Mouse (Mus musculus) spleen, embryonic (tissue): Measurements from ENCODE around the gene Mrps23.

Source experiments
- CTCF ChIA-PET: fragments of 350-600 bp; sonication (Branson Sonifier 250); formaldehyde crosslinking; loops from one replicate; lab custom pipeline; 2022; lab: Charles Lee

Mrps23 gene

GRCm38 (mm10) chr11:88172601-88173325, 31.4 kb upstream of the Mrps23 start:
- CTCF ChIA-PET: interaction anchor here (0.6 kb wide), 1 partner anchor 91 kb away, joined by 5 read pairs; no protein-coding TSS in a partner anchor

DNA sequence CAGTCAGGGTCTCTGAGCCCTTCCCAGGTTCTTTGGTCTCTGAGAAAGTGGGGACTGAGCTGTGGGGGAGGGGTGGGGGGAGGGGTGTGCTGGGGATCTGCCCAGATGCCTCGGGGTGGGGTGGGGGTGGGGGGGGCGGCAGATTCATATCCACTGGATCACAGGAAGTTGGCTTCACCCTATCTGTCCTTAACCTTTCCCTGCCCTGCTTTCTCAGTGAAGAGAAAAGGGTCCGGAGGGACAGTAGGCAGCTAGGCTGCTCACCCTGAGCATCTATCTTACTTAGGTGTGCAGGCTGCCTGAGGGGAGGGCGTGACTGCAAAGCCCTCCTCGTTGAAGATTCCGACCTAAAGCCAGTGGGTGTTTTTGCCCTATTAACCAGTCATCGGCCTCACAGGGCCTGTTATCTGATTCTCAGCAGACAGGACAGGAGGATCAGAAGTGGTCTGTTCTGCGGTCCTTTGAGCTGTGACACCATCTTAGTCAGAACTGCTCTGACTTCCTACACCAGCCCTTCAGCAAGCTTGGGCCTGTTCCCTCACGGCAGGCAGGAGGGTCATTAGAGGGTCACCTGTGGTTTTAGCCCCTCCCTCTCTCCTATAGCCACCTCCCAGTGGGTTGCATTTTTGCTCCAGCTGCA, 30.7 kb upstream of the Mrps23 start:
- CTCF ChIA-PET: no interaction called here

DNA sequence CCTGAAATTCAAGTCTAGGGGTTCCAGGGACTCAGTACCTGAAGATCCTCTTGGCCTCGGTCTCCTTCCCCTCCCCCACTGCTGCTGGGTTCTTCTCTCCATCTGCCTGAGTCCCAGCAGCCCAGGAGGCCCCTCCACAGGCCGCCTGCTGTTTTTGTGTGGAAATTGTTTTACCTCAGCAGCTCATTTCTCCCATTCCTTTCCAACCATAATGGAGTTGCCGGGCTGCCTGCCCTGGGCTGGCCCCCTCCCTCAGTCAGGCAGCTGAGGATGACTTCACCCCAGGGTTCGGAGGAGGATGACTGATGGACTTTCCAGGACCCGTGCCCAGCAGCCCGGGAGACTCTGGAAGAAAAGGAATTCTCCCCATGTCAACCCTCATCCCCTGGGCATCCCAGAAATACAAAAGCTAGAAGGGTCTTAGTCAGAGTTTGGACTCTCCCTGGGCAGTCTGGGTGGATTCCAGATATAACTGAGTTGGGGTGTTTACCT, 23.7 kb upstream of the Mrps23 start:
- CTCF ChIA-PET: interaction anchor here (0.5 to 0.7 kb wide), 2 partner anchors 111 to 119 kb away, joined by 3 to 4 read pairs; no protein-coding TSS in a partner anchor

GRCm38 (mm10) chr11:88180959-88181619, 23.1 kb upstream of the Mrps23 start:
- CTCF ChIA-PET: interaction anchor here (0.7 kb wide), 2 partner anchors 119 to 792 kb away, joined by 3 to 4 read pairs; no protein-coding TSS in a partner anchor

GRCm38 (mm10) chr11:88184632-88185180, 19.5 kb upstream of the Mrps23 start:
- CTCF ChIA-PET: interaction anchor here (0.6 to 1.0 kb wide), 2 partner anchors 128 to 191 kb away, joined by 3 to 4 read pairs; no protein-coding TSS in a partner anchor

GRCm38 (mm10) chr11:88186078-88186946, 17.9 kb upstream of the Mrps23 start:
- CTCF ChIA-PET: interaction anchor here (0.7 kb wide), 1 partner anchor 103 kb away, joined by 3 read pairs; no protein-coding TSS in a partner anchor

DNA sequence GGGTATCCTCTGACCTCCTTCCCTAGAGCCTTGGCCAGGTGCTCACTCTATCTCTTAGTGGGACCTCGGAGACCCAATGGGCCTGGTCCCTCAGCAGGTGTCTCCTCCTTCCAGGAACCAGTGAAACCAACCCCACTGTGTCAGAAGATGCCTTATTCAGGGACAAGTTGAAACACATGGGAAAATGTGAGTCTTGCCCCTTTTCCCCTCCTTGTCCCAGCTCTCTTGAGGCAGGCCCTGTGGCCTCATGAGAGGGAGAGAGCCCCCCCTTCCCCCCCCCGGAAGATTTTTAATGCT, 17.3 kb upstream of the Mrps23 start:
- CTCF ChIA-PET: interaction anchor here (0.7 kb wide), 1 partner anchor 103 kb away, joined by 3 read pairs; no protein-coding TSS in a partner anchor

DNA sequence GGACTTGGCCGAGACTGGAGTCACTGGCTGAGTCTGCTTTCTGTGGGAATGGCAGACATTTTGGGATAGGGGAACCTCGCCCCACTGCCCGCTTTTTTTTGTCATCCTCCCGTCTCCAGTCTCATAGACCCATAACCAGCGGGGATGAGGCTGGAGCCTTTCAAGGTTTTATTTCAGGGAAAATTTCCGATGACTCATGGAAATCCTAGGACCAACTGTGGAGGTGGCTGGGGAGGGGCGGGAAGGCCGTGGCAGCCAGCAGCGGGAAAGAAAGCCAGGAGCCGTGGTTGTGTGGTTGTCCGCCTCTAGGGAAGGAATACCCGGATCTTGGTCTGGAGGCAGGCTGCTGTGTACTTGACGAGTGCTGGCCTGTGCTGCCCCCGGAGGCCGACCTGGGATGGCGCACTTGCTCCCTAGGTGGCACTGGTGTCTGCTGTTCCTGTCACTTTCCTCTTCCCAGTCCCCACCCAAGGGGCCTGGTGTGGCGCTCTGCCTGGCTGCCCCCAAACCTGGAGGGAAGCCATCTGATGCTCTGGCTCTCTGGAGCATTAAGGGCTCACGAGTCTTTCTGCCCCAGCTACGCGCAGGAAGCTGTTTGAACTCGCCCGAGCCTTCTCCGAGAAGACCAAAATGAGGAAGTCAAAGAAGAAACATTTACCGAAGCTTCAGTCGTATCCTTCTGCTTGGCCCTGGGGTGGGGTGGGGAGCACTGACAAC, 16.6 kb upstream of the Mrps23 start:
- CTCF ChIA-PET: interaction anchor here (0.6 to 0.7 kb wide), 2 partner anchors 102 to 844 kb away, joined by 3 to 5 read pairs; no protein-coding TSS in a partner anchor

- CTCF ChIA-PET: interaction anchor here (0.6 kb wide), 1 partner anchor 843 kb away, joined by 5 read pairs; no protein-coding TSS in a partner anchor
These were observed 16.0 kb upstream of the Mrps23 start for GRCm38 (mm10) chr11:88188216-88188615.

DNA sequence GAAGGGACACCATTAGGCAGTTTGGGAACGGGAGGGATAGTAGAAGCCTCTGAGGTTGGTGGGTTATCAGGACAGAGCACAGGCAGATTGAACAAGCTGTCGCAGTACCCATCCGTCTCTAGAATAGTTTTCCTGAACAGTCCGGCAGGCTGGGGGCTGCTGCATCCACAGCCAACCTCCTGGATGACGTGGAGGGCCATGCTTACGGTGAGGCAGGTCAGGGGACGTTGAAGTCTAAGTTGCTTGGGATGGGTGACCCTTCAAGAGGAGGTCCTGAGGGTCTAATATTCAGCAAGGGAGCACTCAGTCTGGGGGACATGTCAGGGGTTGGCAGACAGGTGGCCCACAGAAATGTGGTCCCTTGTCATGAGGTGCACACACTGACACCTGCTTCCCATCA, 15.6 kb upstream of the Mrps23 start:
- CTCF ChIA-PET: no interaction called here

- CTCF ChIA-PET: interaction anchor here (0.5 to 0.7 kb wide), 2 partner anchors 162 to 631 kb away, joined by 3 to 4 read pairs; no protein-coding TSS in a partner anchor
These were observed 11.6 kb upstream of the Mrps23 start for GRCm38 (mm10) chr11:88192595-88192994.

DNA sequence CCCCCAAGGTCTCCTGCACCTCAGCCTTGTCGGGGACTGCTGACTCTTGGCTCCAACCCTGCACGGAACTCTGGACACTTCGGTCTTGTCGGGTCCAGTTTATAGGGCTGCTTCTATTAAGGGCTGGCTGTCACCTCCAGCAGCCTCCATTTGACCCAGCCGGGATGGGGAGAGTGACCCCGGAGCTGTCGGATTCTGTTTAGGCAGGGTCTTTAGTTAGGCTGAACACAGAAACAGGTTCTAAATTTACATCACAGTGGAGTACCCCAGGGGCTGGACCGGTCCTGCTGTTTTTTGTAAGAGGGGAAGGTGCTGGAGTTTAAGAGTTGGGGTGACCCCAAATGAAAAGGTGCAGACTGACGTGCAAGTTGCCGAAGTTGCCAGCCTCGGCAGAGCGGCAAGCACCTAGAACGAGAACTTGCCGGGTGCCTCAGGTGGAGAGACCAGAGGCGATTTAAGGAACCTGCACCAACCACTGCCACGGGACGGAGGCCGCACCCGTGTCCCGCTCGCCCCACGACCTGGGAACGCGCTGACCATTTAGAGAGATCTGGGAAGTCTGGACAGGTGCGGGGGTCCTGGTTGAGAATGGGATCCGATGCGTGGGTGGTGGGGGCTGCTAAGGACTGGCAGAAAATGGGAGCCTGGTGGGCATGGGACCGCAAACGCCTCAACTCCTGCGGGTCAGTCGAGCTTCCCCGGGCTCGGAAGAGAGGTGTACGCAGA, 10.9 kb upstream of the Mrps23 start:
- CTCF ChIA-PET: interaction anchor here (1.1 kb wide), 1 partner anchor 134 kb away, joined by 3 read pairs; no protein-coding TSS in a partner anchor

- CTCF ChIA-PET: interaction anchor here (1.1 kb wide), 1 partner anchor 135 kb away, joined by 3 read pairs; no protein-coding TSS in a partner anchor
These were observed 10.1 kb upstream of the Mrps23 start for GRCm38 (mm10) chr11:88193824-88194696.

- CTCF ChIA-PET: interaction anchor here (0.6 to 1.5 kb wide), 3 partner anchors 12 to 139 kb away, joined by 3 to 4 read pairs (median 3); no protein-coding TSS in a partner anchor
These were observed 8.5 kb upstream of the Mrps23 start for GRCm38 (mm10) chr11:88195699-88196098.

DNA sequence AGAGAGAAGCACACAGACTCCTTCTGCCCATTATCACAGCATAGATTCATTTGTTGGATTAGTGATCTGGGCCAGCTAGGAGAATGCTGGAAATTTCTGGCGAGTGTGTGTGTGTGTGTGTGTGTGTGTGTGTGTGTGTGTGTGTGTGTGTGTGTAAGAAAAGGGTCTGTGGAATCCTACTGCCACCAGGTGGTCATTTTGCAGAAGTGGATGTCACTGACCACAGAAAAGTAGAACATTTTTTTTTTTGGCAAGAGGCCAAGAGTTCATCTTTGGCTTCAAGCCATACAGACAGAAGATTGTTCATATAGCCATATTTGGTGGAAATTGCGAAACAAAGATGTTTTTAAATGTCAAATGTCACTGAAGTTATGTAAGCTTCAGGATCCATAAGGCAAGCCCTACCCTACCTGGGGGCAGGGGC, 7.0 kb upstream of the Mrps23 start:
- CTCF ChIA-PET: interaction anchor here (0.6 to 2.0 kb wide), 8 partner anchors 35 to 496 kb away, joined by 3 to 17 read pairs (median 4); no protein-coding TSS in a partner anchor

DNA sequence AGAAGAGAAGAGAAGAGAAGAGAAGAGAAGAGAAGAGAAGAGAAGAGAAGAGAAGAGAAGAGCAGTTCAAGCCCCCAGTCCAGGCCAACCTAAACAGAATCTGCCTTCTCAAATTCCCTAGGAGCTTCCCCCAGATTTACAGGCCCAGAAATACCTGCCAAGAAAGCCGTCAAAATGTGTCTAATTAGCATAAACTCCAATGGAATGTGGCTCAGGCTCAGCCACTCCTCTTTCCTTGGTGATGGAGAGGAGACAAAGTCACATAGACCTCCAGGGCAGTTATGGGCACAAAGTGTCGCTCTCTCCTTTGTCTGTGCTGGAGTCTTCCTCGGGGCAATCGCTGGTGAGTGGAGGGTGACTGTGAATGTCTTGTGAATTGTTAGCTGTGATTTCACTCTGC, 6.0 kb upstream of the Mrps23 start:
- CTCF ChIA-PET: interaction anchor here (2.0 kb wide), 1 partner anchor 139 kb away, joined by 17 read pairs; no protein-coding TSS in a partner anchor

DNA sequence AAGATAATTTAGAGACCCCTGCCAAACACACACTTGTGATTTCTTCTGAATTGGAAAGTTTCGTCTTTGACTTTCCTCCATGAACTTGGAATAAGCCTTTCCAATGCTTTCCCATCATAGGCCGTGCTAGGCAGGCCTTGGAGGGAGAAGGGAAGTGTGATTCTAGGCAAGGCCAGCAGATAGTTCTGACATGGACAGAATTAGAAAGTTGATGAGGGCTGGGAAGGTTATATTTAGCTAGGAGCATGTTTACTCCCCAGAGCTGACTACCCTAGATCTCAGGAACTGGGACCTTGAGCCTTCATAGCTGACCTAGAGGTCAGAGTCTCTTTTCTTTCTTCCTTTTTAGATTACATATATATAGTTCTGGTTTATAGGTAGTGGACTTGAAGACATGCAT, 3.0 kb upstream of the Mrps23 start:
- CTCF ChIA-PET: no interaction called here
